Mouse (Mus musculus) embryonic stem cell, embryonic (primary cell): ENCODE data around the gene Ppfibp2.

Experiments used
- CTCF ChIA-PET, 4 experiments: fragments of 300-600 bp in 2 of 4; fragments of 350-600 bp in 2 of 4; sonication (Branson Sonifier 250); formaldehyde crosslinking; loops; one replicate each; lab custom pipeline; 2022; ENCODE audit warnings: inconsistent platforms in 2 of 4; lab: Charles Lee
- POLR2A ChIA-PET, 4 experiments: fragments of 300-600 bp in 2 of 4; fragments of 350-600 bp in 2 of 4; sonication (Branson Sonifier 250); formaldehyde crosslinking; loops; one replicate each; lab custom pipeline; 2022; ENCODE audit warnings: antibody characterized with exemption in 4 of 4, inconsistent platforms in 1 of 4; lab: Charles Lee

Ppfibp2 gene

DNA sequence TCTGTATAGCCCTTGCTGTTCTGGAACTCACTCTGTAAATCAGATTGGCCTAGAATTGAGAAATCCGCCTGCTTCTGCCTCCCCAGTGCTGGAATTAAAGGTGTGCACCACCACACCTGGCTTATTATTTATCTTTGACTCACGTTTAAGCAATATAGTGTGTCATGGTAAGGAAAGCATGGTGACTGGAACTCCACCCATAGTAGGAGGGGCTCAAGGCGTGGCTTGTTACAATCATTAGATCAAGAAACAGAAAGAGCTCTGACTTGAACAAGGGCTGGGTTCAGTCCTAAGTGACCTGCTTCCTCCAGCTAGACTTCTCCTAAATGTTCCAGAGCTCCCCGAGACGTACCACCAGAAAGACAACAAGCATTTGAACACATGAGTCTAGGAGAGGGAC, 105.6 kb downstream of the Ppfibp2 start:
- POLR2A ChIA-PET = interaction anchor here in 3 of 4 experiments (0.7 to 1.1 kb wide), 5 partner anchors 12 to 107 kb away, joined by 3 read pairs; no protein-coding TSS in a partner anchor
- CTCF ChIA-PET = interaction anchor here in 3 of 4 experiments (0.6 to 2.0 kb wide), 4 partner anchors 10 to 48 kb away, joined by 3 to 5 read pairs (median 3); no protein-coding TSS in a partner anchor

DNA sequence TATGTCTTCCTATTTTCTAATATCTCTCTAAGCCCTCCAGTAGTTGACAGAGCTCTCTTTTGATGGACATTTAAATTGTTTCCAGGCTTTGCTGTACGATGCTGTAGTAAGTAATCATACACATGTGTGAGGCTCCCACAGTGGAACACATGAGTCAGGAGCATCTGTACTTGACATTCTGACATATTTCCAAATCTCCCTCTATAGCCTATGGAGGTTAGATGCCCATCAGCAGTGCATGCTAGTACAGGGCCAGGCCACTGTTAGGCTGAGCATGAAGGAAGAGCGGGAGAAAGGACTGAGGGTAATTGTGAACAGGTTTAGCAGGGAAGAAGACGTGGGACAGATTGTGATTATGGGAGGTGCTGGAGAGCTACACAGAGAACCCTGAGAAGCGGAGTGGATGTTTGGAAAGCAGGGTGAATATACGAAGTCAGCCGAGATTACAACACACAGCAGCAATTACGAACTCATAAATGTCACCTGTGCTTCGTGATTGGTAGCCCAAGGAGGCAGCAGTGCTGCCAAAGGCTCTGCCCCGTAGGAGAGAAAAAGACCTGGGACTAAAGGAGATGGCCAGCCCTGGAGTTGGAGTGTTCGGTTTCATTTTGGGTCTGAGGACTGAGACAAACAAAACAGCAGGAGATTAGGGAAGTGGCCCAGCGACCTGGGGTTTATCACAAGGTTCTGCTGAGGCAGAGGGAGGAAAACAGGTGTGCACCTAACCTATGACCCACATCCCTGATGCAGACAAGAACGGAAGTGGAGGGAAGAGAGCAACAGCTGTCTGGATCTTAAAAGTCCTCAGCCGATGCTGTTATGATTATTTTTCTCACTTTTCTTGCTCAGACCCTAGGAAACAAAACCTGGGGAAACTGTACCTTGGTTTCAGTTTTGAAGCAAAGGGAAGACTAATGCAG, 107.7 kb downstream of the Ppfibp2 start:
- CTCF ChIA-PET = no interaction called here
- POLR2A ChIA-PET = interaction anchor here in 1 of 4 experiments (0.6 to 1.8 kb wide), 2 partner anchors 42 to 150 kb away, joined by 3 to 6 read pairs; no protein-coding TSS in a partner anchor

DNA sequence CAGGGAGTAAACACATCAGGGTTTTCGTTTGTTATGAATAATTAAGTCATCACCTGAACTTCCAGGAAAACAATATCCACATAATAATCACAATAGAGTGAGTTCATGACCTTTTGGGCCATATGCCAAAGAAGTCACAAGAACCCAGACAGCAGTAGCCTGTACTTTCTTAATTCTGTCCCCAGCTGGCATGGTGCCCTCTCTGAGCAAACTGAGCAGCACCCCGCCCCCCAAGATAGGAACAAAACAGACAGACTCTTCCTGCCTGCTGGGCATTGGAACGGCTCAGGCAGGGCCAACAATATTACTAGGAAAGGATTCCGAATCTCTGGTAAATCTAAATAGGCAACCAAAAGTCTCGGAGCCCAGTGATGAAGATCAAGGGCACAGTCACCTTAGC, 110.9 kb downstream of the Ppfibp2 start:
- ChIA-PET POLR2A (no interaction called here), CTCF (interaction anchor here in 1 of 4 experiments (0.7 kb wide), 1 partner anchor 14 kb away, joined by 4 read pairs; no protein-coding TSS in a partner anchor)

DNA sequence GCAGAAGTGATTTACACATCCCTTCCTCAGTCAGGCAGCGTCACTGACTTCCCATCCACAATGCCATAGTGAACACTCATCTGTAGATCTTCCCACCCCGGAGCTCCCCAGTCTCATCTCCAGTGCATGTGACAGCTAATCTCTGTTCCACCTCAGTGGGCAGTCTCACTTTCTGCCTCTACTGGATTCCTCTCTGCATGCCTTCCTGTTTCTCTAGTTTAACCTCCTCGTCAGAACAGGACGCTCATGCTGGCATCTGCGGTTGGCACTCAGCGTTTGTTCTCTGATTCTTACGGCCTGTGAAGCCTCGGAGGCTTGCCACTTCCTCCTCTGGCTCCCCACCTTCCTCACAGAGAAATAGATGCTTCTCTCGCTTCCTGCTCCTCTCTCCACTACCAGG, 112.6 kb downstream of the Ppfibp2 start:
- CTCF ChIA-PET = interaction anchor here in 3 of 4 experiments (0.6 to 1.9 kb wide), 4 partner anchors 46 to 271 kb away, joined by 8 to 16 read pairs (median 12); no protein-coding TSS in a partner anchor
- POLR2A ChIA-PET = interaction anchor here in 2 of 4 experiments (0.6 to 1.5 kb wide), 3 partner anchors 20 to 113 kb away, joined by 4 to 5 read pairs (median 5); partner anchors contain the start of gene Ppfibp2 (in 1 of the 2)

DNA sequence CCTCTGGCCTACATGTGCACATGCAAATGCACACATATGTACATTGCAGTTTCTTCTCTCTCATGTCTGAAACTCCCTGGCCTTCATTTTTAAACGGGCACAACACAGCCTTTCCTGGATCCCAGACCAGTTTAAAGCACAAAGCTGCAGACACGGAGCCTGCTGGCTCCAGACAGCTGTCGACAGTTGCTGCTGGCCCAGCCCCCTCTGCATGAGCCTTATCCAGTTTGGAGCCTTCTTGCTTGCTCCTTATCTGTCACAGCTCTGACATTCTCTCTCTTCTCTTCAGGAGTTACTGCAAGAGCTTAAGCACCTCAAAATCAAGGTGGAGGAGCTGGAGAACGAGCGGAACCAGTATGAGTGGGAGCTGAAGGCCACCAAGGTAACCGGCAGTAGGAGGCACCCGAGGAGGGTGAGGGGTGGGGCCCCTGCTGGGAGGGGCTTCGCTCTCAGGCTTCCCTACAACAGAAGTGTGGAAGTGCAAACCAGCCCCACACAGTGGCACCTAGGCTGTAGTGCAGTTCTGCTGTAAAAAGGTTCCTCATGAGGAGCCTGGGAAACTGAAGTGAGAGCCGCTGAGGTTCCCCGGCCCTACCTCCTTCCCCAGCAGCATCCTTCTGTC, 113.6 kb downstream of the Ppfibp2 start:
- ChIA-PET CTCF (interaction anchor here (0.5 to 1.9 kb wide), 18 partner anchors 8 to 272 kb away, joined by 3 to 16 read pairs (median 3); partner anchors contain the start of genes Cyb5r2 (in 1 of the 4) and Ppfibp2 (in 1 of the 4)), POLR2A (interaction anchor here in 3 of 4 experiments (0.6 to 1.6 kb wide), 9 partner anchors 9 to 141 kb away, joined by 3 to 7 read pairs (median 3); partner anchors contain the start of genes Cyb5r2 (in 1 of the 3), Olfml1 (in 1 of the 3) and Ppfibp2 (in 1 of the 3))

DNA sequence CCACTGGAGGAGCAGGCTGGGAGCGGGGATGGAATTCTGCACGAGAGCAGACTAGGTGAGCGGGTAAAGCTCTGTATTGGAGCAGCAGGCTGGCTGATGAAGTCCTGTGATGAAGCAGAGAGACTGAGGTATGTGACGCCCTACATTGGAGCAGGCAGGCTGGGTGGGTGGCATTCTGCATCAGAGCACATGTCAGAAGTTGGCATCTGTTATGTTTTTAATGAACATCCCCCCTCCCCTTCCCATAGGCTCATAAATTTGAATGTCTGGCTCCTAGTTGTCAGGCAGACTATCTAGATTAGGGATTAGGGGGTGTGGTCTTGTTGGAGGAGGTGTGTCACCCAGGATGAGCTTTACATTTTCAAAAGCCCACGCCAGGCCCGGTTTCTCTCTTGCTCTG, 117.7 kb downstream of the Ppfibp2 start:
- POLR2A ChIA-PET = interaction anchor here in 2 of 4 experiments (0.6 to 0.9 kb wide), 2 partner anchors 99 to 1144 kb away, joined by 3 read pairs; no protein-coding TSS in a partner anchor
- CTCF ChIA-PET = interaction anchor here in 2 of 4 experiments (0.8 to 1.0 kb wide), 2 partner anchors 35 to 36 kb away, joined by 3 to 4 read pairs; no protein-coding TSS in a partner anchor

DNA sequence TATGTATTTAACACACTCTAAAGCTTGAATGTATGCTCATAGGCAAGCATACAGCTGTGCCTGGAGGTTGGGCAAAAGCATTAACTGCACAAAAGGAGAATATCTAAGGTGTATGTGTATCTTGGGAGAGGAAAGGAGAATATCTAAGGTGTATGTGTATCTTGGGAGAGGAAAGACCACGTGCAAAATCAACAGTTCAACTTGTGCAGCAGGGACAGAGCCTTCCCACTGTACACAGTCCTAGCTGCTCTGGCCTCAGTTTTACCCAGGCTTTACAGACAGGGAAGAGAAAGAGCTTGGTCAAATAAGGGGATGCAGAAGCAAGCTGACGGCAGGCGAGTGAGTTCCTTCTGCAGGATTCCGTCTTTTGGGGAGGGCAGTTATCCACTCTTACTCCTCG, 119.1 kb downstream of the Ppfibp2 start:
- ChIA-PET CTCF (interaction anchor here in 2 of 4 experiments (0.5 to 1.0 kb wide), 2 partner anchors 28 to 35 kb away, joined by 4 to 6 read pairs; no protein-coding TSS in a partner anchor), POLR2A (interaction anchor here in 1 of 4 experiments (1.5 kb wide), 1 partner anchor 13 kb away, joined by 3 read pairs; no protein-coding TSS in a partner anchor)

DNA sequence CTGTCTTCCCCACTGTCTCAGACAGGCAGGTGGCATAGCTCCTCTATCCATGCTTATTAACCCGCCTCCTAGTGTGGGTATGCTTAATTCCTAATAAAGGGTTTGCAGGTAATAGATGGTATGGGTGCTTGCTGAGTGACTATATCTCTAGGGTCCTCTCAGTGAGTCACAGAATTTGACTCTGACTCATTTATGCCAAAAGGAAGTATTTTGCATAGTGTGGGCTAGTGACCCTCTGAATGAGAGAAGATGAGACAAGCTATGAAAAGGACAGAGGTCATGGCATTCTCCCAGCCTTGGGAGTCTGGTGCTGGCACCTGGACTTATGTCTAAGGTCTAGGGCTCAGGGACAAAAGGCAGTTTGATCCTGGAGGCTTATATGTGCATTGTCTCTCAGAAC, 125.8 kb downstream of the Ppfibp2 start:
- POLR2A ChIA-PET = no interaction called here
- CTCF ChIA-PET = no interaction called here

DNA sequence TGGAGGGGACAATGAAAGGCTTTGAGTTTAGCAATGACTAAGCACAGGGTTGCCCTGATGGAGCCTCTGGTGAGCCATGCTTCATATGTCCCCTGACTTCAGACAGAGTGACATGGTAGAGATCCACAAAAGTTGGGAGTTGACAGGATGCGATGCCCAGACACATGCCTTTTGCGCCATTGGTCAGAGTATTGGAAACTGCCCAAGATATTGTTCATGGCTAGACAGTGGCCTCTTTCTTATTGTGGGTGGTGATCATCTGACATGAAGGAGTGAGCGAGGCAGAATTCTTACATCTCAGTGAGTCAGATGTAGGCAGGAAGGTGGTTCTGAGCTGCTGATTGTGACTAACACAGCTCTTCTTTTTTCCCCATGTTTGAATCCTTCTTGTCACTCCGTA, 127.5 kb downstream of the Ppfibp2 start:
- ChIA-PET CTCF (no interaction called here), POLR2A (interaction anchor here in 1 of 4 experiments (0.7 to 0.8 kb wide), 2 partner anchors 116 to 128 kb away, joined by 3 read pairs; partner anchors contain the start of gene Ppfibp2)

DNA sequence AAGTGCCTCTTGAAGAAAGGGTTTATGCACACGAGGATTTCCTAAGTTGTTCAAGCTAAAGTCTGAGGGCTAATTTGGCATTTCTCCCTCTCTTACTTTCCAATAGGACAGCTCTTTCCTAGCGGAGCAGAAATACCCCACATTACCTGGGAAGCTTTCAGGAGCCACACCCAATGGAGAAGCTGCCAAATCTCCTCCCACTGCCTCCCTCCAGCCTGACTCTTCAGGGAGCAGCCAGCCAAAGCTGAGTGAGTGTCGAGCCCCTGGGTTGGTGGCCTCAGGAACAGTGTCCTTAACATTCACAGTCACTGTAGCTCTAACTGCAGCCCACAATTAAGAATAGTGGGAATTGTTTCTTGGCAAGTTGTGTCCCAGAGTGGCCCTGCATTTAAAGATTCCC, 132.5 kb downstream of the Ppfibp2 start:
- POLR2A ChIA-PET = no interaction called here
- CTCF ChIA-PET = no interaction called here

DNA sequence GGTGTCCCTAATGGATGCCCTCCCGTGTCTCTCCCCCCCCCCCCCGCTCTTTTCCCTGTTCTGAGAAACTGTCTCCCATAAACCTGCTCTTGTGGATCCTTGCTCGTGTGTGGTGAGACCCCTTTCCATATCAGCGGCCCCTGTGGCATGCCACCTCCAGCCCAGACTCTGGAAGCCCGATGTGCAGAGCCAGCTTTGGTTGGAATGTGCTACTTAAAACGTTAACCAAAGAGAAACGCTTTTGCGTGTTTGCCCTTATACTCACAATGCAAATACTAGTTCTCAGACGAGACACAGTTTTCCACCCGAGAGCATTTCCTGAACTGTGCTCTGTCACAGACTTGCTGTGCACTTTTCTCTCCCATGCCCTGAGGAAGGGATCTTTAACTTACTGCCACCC, 135.6 kb downstream of the Ppfibp2 start:
- ChIA-PET POLR2A (interaction anchor here in 1 of 4 experiments (0.5 kb wide), 1 partner anchor 1323 kb away, joined by 5 read pairs; no protein-coding TSS in a partner anchor), CTCF (no interaction called here)

DNA sequence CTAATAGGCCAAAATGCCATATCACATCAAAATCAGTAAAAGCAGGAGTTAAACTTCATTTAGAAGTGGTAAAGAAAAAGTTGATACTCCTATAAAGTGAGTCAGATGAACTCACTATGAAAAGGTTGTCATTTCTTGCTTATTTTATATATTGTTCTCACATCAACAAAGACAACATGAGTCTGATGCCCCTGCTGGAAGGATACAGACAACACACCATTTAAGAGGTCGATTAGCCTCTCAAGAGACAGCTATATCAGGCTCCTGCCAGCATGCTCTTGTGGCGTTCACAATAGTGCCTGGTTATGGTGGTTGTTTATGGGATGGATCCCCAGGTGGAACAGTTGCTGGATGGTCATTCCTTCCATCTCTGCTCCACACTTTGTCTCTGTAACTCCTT, 138.2 kb downstream of the Ppfibp2 start:
- POLR2A ChIA-PET = interaction anchor here in 2 of 4 experiments (1.2 to 1.5 kb wide), 2 partner anchors 11 to 524 kb away, joined by 3 read pairs; partner anchors contain the start of gene Rbmxl2 (in 1 of the 2)
- CTCF ChIA-PET = interaction anchor here in 3 of 4 experiments (0.6 to 1.9 kb wide), 5 partner anchors 14 to 270 kb away, joined by 4 to 11 read pairs (median 5); no protein-coding TSS in a partner anchor

DNA sequence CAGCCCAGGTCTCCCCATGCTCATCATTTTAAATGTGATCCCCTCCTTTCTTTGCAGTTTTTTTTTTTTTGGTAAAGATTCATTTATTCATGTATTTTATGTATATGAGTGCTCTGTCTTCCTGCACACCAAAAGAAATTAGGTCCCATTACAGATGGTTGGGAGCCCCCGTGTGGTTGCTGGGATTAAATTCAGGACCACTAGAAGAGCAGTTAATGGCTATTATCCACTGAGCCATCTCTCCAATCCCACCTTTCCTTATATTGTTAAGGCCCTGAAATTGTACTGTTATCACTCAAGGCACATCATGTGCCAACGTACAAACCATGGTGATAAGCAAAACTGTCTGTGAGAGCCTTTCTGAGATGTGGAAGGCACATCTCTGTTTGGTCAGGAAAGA, 143.7 kb downstream of the Ppfibp2 start:
- CTCF ChIA-PET = interaction anchor here in 2 of 4 experiments (0.7 to 1.6 kb wide), 3 partner anchors 41 to 77 kb away, joined by 4 read pairs; no protein-coding TSS in a partner anchor
- POLR2A ChIA-PET = no interaction called here

DNA sequence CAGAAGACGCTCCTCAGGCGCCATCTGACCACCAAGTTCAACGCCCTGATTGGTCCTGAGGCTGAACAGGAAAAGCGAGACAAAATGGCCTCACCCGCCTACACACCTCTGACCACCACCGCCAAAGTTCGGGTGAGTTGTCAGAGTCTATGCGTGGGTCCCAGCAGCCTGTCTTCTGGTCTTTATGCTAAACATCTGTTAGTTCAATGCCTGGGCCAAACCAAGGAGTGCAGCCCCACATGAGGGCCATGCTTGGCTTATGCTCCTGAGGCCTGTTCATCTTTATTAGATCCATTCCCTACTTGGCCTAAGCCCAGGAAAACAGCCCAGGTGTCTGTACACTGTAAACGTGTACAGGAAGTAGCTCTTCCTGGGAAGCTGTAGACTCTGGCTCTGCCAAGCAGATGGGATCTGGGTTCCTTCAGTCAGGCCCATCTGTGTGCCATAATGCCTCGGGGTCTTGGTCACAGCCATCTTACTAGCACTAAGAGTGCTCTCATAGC, 148.0 kb downstream of the Ppfibp2 start:
- ChIA-PET CTCF (no interaction called here), POLR2A (interaction anchor here in 2 of 4 experiments (0.7 to 1.5 kb wide), 3 partner anchors 15 to 248 kb away, joined by 3 to 5 read pairs (median 3); partner anchors contain the start of gene Cyb5r2 (in 1 of the 2))

DNA sequence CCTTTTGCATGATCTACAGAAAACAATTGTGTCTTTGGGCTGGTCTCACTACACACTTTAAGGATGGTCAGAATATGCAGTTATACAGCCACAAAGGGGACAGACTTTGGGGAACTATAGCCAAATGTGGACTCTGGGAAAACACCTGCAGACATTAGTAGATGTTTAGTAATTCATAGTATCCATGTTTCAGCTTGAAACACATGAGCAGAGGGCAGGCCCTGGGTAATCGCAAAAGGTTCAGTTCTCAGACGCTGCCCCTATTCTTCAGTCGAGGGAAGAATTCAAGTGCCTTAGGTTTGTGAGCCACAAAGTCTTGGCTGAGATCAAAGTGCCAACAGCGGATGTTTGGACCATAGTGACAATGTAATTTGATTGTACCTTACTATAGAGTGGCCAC, 149.4 kb downstream of the Ppfibp2 start:
- ChIA-PET POLR2A (interaction anchor here in 1 of 4 experiments (0.7 kb wide), 1 partner anchor 12 kb away, joined by 3 read pairs; no protein-coding TSS in a partner anchor), CTCF (interaction anchor here in 2 of 4 experiments (1.2 to 1.6 kb wide), 2 partner anchors 35 to 84 kb away, joined by 3 to 5 read pairs; no protein-coding TSS in a partner anchor)

DNA sequence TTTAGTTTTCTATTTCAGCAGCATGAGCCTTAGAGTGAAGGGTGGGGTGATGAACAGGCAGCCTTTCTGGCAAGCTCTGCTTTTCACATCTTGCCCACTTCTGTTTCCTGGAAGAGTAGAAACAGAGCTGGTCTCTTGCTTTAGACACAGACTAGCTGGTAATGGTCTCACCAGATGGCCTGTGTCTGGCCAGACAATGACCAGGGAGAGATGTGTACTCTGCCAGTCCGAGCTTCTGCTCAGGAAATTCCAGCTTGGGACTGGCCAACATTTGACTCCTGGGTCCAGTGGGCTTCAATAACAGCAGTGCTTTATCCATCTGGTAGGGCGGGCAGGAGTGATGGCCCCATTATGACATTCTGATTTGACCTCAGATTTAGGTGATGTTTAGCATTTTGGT, 150.1 kb downstream of the Ppfibp2 start:
- CTCF ChIA-PET = interaction anchor here in 3 of 4 experiments (0.7 to 1.6 kb wide), 4 partner anchors 34 to 84 kb away, joined by 3 to 5 read pairs (median 4); no protein-coding TSS in a partner anchor
- POLR2A ChIA-PET = no interaction called here

DNA sequence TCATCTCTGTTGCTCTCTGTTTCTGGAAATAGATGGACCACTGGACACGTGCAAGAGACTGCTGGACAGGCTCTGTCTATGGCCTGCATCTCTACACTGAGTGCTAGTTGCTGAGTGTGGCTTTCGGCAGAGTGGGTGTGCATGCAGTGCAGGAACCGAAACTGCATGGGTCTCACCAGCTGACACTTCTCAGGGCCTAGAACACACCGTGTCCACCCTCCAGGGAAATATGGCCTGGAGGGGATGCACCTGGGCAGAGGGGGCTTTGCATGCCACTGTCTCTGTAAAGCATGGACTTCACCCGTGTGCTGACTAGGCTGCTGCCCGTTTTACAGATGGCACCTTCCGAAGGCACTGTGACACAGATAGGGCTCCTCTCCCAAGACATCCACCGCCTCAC, 151.0 kb downstream of the Ppfibp2 start:
- ChIA-PET CTCF (interaction anchor here in 3 of 4 experiments (0.6 to 4.3 kb wide), 4 partner anchors 42 to 85 kb away, joined by 4 to 52 read pairs (median 5); no protein-coding TSS in a partner anchor), POLR2A (interaction anchor here in 1 of 4 experiments (1.0 to 2.1 kb wide), 2 partner anchors 11 to 17 kb away, joined by 4 to 14 read pairs; partner anchors contain the start of gene Cyb5r2)
